Mouse (Mus musculus) cerebellum, adult 2 months (tissue): ENCODE results near the gene Tub. TPM values are rescaled to one million over a fixed set of nuclear protein-coding genes. Genes with fewer than 3 reads are reported as not detected.
A peak's percentile ranks its signal among the peaks of the same experiment; 100 is the strongest.

Experiments used
- DNase-seq, 2 experiments: peaks; one replicate each; pipeline ENCODE4 v3.0.0; 2021
- H3K27ac ChIP-seq: fragments of 200-500 bp; 2 replicates; pipeline ENCODE4 v1.5.1; 2012; ENCODE audit warnings: low read length, control low read depth, inconsistent platforms; ENCODE audit not compliant: insufficient read depth
- H3K27me3 ChIP-seq: fragments of 200-500 bp; 2 replicates; pipeline ENCODE4 v1.6.1; 2012; ENCODE audit warnings: inconsistent platforms, mild to moderate bottlenecking, low read length, moderate library complexity; ENCODE audit not compliant: control insufficient read depth, insufficient read depth
- H3K4me1 ChIP-seq: fragments of 200-500 bp; 2 replicates; pipeline ENCODE4 v1.6.1; 2011; ENCODE audit warnings: low read length; ENCODE audit not compliant: control insufficient read depth, insufficient read depth
- H3K4me3 ChIP-seq: fragments of 200-500 bp; replicated peaks from 2 replicates; pipeline ENCODE3; 2011; ENCODE audit warnings: mild to moderate bottlenecking, low read depth, low read length, control low read depth; ENCODE audit not compliant: insufficient read depth
- CTCF ChIP-seq: fragments of 200-500 bp; IDR thresholded peaks from 2 replicates; pipeline ENCODE4 v1.5.1; 2011; ENCODE audit warnings: low read depth, mild to moderate bottlenecking, control low read depth, low read length, moderate library complexity, borderline replicate concordance; ENCODE audit not compliant: insufficient read depth
- POLR2A ChIP-seq: fragments of 200-500 bp; IDR thresholded peaks from 2 replicates; pipeline ENCODE4 v1.6.1; 2011; ENCODE audit warnings: low read length, control low read depth, borderline replicate concordance; ENCODE audit not compliant: insufficient read depth
- WGBS: fragments of 180-500 bp; shearing (Covaris S2); methylation state at CpG from one replicate; pipeline ENCODE4 v1.1.7; 2018; 5-methylcytosine and 5-hydroxymethylcytosine counted together
- polyA plus RNA-seq: library from polyadenylated mRNA; depleted of rRNA; stranded (reverse); fragments of >200 nt; gene quantifications from 2 replicates; pipeline ENCODE4 v1.2.3, GENCODE M21; 2012

Gene Tub
- polyA plus RNA-seq, 1 experiment = 75.4 TPM

DNA sequence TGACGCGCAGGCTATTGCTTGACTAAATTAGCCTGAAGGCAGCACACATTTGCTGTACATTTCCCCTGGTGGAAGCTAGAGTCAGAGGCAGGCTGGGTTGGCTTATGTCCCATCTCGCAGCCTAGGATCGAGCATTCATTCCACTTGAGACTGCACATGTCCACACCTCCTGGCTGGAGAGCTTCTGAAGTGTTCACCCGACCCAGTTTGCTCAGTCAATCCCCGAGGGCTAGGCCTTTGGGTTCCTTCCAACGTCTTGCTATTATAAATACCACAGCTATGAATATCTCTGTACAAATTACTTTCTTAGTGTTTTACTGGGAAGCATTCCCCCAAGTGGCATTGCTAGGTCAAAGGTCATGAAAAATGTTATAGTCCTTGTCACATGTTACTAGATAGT, 43.1 kb downstream of the Tub start:
- 53% methylated on average over 7 of the region's 7 CpGs for whole genome bisulfite sequencing
- TF ChIP-seq POLR2A (no peak), CTCF (no peak)
- DNase-seq = peak in 1 of 2 experiments; percentile 34
- Histone ChIP-seq H3K27ac (no peak overlapping the region), H3K27me3 (no peaks in the 10 kb centered on the region), H3K4me1 (no peaks in the 10 kb centered on the region), H3K4me3 (no peak overlapping the region)

DNA sequence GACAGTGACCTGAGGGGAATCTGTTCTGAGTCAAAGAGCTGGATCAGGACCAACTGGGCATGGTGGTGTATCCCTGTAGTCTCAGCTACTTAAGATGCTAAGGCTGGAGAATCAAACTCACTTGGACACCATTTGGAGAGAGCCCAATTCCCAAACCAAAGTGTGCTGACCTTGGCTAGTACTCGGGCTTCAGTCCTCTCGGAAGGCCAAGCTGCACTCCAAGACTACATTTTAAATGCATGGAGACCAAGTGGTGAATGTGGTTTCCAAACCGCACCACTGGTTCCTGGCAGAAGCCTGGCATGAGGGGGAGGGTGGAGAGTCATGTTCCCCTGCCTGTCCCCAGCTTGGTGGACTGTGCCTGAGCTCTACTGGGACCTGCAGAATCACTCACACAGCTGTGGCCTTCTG, 43.7 kb downstream of the Tub start:
- H3K4me1 ChIP-seq = no peaks in the 10 kb centered on the region
- no peak overlapping the region for H3K27ac ChIP-seq
- TF ChIP-seq CTCF (no peak), POLR2A (no peak)
- no peak overlapping the region for H3K4me3 ChIP-seq
- no peak for DNase-seq
- H3K27me3 ChIP-seq = no peaks in the 10 kb centered on the region
- WGBS = 32% methylated on average over 3 of the region's 3 CpGs

DNA sequence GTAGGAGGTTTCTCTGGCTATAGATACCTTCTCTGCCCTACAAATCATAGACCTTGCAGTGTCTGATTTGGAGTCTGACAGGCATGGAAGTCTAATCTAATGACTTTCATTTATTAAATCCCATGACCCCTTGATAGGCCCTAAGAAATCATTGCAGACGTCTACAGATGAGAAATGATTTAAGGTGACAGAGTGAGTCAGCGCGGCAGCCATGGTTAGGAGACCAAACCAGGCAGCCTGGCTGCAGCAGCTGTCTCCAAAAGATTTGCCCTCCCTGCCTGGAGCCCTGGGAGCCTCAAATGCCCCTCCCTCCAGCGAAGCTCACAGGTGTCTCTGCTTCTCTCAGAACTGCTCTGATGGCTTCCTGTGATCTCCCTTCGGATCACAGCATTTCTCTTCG, 46.0 kb downstream of the Tub start:
- WGBS = 78% methylated on average over 6 of the region's 6 CpGs
- no peak overlapping the region for H3K4me3 ChIP-seq
- no peaks in the 10 kb centered on the region for H3K27me3 ChIP-seq
- DNase-seq = no peak
- TF ChIP-seq CTCF (no peak), POLR2A (no peak)
- H3K4me1 ChIP-seq = peaks cover 6% of the 10 kb centered on the region; the same call in 1 of the 2 replicates
- H3K27ac ChIP-seq = no peak overlapping the region

DNA sequence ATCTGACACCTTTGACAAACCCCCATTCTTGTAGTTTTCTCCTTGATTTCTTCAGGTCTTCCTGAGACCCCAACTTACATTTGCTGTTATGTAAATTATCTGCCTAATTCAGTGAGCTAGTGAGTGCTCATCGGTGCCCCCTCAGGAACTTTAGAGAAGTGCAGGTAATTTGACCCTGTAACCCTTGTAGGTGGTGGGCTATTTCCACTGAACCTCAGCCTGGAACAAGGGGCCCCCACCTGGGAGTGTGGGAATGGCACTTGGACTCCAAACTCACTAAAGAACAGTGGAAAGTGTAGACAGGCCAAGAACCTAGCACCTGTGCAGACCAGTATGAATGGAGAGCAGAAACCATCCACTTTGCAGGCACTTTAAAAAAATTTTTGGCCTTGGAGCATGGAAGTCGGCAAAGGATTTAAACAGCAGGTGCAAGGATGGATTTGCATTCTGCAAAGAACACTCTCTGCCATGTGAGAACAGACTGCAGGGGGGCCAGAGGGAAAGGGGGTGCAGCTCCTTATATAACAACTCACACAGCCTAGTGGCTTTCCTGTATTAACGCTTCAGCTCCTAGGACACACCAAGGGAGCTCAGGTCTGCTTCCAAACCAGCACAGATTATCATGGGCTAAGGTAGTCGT, 50.3 kb downstream of the Tub start:
- Histone ChIP-seq H3K4me3 (no peak overlapping the region), H3K27me3 (no peaks in the 10 kb centered on the region), H3K27ac (0 out of 2 replicates have a peak overlapping the region, but pooled peaks have one; percentile 23), H3K4me1 (peaks cover 17% of the 10 kb centered on the region)
- no peak for TF ChIP-seq POLR2A
- peak; percentile 42 for TF ChIP-seq CTCF
- WGBS = 23% methylated on average over 4 of the region's 4 CpGs
- peak; percentile 32 to 51 for DNase-seq

DNA sequence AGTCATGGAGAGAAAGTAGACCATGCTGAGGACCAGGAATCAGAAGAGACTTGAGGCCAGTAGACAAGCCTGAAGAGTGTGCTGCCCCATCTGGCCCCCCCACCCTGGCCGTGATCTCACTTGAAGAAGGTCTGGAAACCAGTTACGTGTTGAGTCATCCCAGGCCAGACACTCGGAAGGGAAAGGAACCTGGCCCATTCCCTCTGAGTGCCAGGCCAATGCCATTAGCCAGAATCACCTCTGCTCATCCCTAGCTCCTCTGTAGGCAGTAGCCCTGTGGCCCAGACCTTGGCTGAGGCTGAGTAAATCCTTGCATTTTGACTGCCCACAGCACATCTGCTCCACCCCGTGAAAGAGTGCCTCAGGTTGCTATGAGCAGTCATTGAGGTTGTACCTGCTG, 51.8 kb downstream of the Tub start:
- no peak for DNase-seq
- TF ChIP-seq POLR2A = no peak
- TF ChIP-seq CTCF = no peak
- no peak overlapping the region for H3K27ac ChIP-seq
- no peak overlapping the region for H3K4me3 ChIP-seq
- H3K27me3 ChIP-seq = no peaks in the 10 kb centered on the region
- H3K4me1 ChIP-seq = peaks cover 17% of the 10 kb centered on the region
- 37% methylated on average over 4 of the region's 4 CpGs for WGBS

DNA sequence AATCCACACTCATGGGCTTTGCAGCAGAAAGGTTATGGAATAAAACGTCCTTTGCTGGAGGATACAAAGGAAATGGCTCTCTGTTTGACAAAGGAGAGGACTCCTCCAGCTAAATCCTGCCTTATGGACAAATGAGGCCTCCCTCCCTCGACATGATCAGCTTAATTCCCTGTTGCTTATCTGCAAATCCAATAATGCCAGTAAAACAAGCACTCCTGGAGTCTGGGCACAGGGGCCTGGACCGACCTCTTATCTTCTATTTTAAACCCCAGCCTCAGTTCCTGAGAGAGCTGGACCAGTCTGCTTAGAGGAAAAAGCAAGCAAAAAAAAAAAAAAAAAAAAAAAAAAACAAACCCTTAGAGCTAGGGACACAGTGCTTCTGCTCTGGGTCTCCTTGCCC, 53.5 kb downstream of the Tub start:
- WGBS = 60% methylated on average over 3 of the region's 3 CpGs
- Histone ChIP-seq H3K4me3 (no peak overlapping the region), H3K4me1 (peaks cover 17% of the 10 kb centered on the region), H3K27me3 (no peaks in the 10 kb centered on the region), H3K27ac (no peak overlapping the region)
- no peak for DNase-seq
- TF ChIP-seq CTCF = no peak
- TF ChIP-seq POLR2A = no peak

DNA sequence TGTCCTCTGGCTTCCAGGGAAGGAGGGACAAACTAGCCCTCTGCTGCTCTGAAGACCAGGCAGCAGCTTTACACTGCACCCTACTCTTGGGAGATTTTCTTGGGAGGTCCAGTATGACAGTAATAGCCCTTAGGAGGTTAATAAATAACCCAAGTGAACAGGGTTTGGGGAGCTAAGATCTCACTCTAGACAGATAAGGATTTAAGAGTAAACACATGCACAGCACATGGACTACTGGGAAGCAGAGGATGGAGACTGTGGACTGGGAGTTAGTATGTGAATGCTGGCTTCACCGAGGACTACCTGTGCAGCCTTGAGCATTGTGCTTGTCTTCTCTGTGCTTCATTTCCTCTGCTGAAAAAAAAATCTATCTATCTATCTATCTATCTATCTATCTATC, 59.1 kb downstream of the Tub start:
- DNase-seq = no peak
- Histone ChIP-seq H3K27me3 (no peaks in the 10 kb centered on the region), H3K4me1 (peaks cover 6% of the 10 kb centered on the region), H3K27ac (no peak overlapping the region), H3K4me3 (no peak overlapping the region)
- WGBS = 93% methylated on average over 1 of the region's 1 CpGs
- TF ChIP-seq POLR2A (no peak), CTCF (no peak)

DNA sequence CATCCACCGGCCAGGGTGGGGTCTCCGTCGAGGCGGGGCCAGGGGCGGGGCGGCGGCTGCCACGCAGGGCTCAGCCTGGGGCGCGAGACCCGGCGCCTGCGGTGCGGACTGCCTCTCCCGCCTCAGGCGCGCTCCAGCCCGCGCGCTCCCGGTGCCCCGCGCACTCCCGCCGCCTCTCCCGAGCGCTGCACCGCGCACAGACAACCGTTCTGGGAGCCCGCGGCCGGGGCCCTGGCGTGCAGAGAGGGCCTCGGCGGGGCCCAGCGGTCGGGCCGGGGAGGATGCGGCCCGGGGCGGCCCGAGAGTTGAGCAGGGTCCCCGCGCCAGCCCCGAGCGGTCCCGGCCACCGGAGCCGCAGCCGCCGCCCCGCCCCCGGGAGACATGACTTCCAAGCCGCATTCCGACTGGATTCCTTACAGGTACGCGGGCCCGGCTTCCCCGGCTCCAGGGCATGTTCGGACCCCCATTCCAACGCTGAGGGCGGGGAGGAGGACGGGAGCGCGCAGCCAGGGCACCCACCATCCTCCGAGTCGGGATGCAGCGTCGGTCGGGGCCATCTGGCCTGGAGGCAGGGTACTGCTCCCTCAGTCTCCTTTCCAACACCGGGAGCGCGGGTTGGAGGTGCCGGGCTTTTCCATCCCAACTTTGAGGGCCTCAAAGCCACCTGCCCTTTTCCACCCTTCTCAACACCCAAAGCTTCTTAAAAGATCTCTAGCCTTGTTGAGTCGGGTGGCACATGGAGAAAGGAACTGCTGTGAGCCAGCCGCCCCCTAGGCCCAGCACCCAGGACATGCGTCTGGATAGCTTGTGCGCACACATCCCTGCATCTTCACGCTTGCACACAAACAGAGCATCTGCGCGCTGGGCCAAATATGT, 60.8 kb downstream of the Tub start:
- DNase-seq = peak; percentile 65 to 77

More for the DNA sequence above, 60.8 kb downstream of the Tub start:
- Histone ChIP-seq H3K4me3 (peak overlapping the region; percentile 68), H3K4me1 (peaks cover 6% of the 10 kb centered on the region), H3K27me3 (no peaks in the 10 kb centered on the region), H3K27ac (peak overlapping the region; percentile 64; the same call in 1 of the 2 replicates)
- TF ChIP-seq POLR2A (no peak), CTCF (no peak)
- WGBS = under 1% methylated on average over 69 of the region's 82 CpGs
